Mouse (Mus musculus): ENCODE data around the gene Ankrd23. TPM values are rescaled to one million over a fixed set of nuclear protein-coding genes. Genes with fewer than 3 reads are reported as not detected.

Gene Ankrd23
- total RNA-seq, 2 experiments from 2014 or later, result 151 to 159 TPM

DNA sequence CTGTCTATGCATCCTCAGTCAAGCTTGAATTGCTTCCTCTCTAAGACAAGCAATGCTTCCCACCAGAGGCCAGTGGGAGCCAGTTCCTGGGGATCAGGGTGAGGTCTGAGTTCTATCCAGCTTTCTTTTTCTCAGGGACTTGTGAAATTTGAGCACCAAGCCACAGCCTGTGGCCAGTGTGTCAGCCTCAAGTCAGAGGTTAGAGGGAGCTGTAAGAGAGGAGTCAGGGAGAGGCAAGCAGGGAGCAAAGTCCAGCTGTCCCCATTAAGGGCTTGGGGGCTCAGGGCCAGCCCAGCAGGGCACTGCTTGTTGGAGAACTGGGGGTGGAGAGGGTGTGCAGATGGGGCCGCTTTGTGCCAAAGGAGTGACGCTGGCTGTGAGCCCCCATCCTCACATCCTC, 26.5 kb upstream of the Ankrd23 start:
- no peak for DNase-seq

DNA sequence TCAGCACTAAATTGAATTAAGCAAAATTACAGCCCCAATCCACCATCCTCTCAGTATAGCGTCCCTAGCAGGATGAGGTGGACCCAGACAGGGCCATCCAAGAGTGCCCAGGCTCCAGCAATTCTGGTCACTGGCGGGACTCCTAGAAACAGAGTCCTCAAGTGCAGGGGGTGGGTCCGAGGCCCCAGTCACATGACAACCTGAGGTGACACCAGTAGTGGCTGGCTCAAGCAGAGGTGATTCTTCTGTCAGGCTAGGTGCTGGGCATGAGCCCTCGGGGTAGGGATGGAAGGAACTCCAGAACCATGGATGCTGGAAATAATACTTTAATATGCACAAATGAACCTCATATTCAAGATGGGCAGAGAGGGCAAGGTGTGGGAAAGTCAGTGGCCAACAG, 25.7 kb upstream of the Ankrd23 start:
- DNase-seq, result no peak

DNA sequence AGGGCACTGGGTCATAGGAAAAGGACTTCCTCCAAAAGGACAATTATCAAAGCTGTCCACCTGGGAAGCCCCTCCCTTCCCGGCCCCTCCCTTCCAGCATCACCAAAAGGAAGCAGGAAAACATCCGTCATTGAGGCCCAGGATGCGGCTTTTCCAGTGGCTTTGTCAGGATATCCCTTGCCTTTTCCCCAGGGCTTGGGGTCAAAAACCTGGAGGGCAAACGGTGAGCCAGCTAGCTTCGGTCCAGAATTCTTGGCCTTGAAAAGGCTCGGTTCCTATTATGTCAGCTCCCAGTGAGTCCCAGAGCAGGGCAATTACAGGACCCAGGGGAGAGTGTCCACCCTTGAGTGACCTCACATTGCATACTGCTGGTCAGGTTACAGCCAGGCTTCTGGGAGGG, 24.2 kb upstream of the Ankrd23 start:
- no peak for DNase-seq

DNA sequence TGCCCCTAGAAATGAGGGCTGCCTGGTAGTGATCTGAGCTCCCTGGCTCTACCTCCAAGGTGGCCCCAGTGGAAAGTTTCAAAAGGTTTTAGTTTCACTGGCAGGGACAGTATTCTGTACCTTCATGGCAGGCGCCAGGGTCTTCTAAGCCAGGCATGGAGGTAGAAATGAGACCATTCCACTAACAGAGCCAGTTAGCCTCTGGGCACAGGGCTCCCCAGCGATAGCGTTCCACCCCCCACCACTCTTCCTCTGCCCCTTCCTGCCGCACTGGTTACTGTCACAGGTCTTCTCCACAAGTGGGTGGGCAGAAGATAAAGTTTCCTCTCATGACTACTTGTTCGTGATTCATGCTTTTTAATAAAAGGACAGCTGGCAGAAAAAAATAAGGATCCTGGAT, 23.2 kb upstream of the Ankrd23 start:
- no peak for DNase-seq

DNA sequence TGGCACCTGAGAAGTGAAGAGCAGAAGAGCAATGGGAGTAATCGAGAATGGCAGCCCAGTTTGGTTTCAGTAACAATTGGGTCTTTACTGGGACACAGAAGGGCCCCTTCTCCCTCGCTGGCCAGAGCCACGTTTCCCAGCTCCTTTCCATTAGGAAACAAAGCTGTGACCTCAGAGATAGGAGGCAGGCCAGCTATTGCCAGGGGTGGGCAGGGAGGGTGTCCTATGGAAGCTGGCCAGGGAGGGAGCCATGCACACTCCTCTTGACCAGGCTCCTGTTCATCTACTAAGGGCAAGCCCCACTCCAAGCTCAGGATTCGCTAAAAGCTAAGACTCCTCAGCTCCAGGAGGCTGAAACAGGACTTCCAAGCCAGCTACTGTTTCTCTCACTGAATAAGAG, 22.6 kb upstream of the Ankrd23 start:
- DNase-seq, result peak; percentile 61

DNA sequence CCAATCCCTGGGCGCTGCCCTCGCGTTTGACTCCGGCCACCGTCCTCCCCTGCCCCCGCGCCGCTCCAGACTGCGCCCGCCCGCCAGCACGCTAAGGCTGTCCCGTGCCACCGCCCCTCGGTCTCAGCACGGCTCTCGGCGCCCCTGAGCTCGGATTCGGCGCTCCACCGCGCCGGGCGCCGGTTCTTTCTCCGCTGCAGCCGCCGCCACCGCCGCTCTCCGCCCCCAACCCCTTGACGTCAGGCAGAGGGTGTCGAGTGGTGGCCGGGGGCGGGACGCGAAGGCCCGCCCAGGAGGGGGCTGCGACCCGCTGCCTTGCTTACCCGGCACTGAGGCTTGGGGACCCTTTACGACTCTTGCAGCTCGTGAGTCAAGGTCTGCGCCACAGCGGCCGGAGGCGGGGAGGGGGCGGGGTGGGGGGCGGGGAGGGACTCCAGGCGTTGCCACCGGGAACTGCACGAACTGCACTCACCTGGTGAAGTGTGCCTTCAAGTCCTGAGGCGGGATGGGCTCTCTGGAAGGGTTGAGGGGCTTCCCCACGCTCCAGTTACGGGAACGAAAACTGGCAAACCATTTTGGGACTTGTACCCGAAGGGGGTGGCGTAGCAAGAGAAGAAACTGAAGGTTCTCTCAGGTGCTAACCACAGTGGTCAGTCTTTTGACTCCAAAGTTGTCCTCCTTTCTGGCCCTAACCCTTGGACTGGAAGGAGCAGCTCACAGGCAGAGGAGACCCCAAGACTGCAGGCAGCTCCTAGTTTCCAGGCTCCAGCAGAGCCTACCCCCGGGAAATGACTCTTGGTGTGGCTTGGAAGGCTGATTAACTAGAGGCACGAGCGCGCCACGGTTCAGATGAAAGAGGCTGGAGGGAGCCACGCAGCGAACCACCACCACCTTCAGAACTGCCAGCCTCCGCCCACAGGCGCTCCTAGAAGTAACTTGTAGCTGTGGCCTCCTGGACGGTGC, 21.6 kb upstream of the Ankrd23 start, which contains the start of gene Sema4c:
Sema4c (minus strand) TSS at position 319 of the 963 bp plus-strand sequence.
- peak; percentile 81 for DNase-seq

DNA sequence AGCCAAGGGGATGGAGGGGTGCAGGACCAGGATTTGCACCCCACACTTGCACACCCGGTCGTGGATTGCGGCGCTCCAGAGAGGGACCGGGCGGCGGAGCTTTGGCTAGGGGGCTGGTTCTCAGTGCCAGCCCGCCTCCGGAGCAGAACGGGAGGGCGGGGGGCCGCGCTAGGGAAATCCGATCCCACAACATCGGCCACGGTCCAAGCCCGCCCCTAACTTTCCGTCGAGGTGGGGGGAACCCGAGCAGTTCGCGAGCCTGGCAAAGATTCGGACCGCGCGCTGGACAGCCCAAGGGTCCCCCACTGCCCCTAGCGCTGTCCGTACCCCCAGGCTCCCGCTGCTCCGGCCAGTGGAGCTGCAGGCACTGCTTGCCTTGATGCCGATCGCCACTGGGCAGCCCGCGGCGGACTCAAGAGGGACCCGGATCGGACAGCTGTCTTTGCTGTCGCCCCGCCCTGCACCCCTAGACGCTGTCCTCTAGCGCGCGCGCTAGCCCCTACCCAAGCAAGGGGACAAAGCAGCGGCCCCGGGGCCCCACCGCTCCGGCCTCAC, 20.9 kb upstream of the Ankrd23 start:
- peak; percentile 93 for DNase-seq

DNA sequence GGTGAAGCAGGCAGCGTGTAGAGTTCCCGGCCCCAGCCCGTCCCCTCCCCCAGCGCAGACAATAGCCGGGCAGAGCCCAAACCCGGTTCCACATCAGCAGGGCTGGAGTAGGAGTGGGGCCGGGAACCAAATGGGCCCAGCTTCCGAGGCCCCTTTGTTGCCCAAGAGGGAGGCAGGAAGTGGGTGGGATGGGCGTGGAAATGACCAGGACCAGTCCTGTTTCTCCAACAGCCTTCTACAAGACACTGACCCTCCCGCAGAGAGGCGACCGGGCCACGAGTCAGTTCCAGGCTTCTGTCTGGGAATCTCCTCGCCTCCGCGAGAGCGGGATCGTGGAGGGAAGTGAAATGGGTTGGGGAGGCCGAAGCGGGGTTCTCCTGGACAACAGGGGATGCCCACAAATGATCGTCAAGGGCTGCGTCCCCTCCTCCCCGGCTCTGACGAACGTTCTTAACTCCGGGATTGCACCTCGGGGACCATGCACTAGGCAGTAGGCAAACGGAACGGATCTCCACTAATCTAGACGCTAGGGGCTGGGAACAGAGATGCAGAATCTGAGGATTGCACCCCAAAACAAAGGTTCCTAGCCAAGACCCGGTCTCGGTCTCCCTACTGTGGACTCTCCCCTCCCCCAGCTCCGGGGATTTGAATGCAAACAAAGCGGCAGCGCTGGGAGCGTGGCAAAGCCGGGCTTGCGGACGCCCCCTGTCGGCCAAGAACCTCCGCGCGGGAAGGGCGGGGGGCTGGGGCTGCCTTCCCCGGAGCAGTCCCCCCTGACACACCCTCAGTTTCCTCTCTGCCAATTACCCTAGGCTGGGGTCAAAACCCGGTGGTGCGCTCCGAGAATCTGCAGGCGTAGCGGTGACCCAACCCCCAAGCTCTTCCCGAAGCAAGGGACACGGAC, 20.1 kb upstream of the Ankrd23 start:
- peak; percentile 98 for DNase-seq

DNA sequence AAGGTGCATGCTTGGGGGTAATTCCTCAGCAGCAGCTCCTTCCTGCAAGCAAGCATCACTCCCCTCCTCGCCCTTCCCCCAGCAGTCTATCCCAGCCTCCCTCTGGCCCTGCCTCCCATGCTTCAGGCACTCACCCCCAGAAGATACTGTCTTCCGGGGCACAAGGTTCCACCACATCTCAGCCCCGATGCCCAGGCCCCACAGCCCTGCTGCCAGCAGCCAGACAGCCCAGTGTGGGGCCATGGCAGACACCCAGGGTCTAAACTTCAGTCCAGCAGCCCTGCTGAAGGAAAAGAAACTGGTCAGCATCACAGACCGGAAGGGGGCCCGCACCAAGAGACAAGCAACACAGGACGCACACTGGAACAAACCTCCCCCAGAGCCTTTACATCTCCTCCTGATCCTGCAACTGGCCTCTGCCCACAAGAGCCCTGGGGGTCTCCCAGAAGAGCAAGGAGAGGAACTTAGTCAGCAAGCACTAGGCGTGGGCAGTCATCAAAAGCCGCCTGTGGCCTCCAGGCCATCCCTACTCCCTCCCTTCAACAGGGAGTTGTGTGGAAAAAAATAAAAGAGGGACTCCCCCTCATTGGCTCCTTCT, 19.2 kb upstream of the Ankrd23 start:
- peak; percentile 46 for DNase-seq

DNA sequence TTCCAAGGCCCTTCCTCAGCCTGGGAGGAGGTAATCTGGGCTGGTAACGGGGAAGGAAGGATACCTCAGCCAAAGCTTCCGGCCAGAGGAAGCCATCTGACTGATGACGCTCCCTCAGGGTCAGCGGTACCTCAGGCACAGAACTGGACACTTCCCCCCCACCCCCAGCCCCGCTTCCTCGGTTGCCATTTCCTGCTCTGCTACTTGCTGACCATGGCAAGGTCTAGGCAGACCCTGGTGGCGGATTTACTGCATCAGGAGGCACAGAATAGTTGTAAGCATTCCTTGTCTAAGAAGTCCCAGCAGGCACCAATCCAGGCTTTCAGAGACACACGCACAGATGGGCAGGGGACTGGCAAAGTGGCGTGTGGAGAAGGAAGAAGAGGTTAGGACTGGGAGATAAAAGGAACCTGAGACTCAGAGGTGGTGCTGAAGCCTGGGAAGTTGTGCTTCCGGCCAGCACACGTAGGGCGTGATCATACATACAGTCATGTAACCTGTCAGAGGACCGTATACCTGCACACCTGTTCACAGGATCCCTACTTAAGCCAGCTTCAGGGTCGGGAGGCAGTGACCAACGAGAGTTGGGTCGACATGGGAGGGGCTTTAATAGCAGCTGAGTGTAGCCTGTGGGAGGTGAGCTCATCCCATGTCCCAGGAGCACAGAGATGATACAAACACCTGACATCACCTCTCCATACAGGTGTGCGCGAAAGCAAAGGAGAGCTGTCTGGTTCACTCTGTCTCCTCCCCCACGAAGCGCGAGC, 18.1 kb upstream of the Ankrd23 start:
- peak; percentile 33 for DNase-seq

DNA sequence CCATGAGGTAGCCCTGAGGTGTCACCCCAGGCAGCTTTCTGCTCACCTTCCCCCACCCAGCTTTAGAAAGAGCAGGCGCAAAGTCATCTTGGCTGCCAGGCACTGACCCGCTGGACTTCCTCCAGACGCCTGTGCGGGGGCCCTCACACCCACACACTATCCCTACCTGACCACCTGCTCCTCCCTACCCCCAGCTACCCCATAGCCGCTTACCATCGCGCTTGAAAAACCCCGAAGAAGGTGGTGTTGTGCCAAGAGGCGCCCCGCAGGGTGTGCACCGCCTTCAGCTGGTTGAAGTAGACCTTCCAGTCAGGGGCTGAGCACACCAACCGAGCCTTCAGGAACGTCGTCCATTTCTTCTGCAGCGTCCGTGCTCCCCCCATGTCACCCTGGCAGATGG, 15.8 kb upstream of the Ankrd23 start:
- no peak for DNase-seq

DNA sequence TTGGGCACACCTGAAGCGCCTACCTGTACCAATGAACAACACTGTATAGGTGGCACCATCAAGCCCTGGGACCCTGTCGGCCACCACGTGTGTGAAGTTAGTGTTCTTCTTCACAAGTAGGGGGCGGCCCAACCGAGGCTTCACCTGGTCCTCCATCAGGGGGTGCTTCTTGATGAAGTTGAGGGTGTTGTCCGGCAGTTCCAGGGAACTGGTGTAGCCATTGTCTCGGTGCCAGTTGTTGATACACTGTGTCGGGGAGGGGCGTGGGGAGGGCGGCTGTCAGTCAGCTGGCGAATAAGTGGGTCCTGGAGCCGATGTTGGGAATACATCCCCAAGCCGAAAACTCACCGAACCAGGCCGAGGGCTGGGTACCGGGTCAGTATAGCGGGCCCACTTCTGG, 15.2 kb upstream of the Ankrd23 start:
- no peak for DNase-seq

DNA sequence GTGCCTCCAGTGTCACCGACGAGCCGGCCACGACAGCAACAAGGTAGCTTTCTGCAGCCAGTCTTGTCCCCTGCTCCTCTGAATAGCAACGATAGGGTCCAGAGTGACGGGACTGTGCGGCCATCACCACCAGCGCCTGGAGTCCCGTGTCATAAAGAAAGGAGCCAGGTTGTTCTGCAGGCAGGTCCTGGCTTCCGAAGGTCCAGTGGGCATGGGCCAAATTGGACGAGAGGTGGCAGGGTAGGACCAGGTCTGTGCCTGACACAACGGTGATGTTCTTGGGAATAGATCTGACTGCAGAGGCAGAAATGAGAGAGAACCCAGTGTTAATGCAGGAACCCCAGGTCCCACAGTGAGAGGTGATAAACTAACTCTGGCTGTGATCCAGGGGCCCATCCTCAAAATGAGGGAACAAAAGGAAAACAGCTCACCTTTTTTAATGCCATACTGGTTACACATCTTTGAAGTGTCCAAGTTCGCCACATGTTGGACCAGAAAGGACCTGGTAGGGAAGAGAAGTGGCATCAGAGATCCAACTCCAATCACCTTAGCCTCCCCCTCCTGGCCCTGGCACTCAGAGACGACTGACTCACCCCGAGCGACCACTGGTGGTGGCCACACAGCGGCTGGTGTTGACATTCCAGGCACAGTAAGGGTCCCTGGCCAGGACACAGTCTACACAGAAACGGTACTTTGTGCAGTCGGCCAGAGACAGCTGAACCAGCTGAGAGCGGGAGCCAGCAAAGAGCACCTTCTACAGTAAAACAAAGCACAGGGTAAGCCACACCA, 13.6 kb upstream of the Ankrd23 start:
- DNase-seq, result no peak

DNA sequence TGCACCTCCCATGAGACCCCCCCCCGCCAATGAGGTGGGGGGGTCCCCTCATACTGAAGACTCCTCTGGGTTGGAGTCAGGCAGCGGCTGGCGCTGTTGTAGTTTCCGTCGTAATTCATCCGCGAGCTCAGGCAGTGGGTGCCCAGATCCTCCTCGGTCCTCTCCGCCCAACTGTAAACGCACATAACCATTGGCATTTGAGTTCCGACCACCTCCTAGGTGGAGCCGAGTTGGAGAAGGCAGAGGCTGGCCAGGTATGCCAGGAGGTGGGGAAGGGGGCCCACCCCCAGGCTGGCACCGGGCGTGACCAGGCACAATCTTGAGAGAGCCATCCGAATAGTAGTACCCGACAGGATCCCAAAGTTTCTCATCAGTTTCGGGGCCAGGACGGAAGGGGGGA, 12.8 kb upstream of the Ankrd23 start:
- no peak for DNase-seq

DNA sequence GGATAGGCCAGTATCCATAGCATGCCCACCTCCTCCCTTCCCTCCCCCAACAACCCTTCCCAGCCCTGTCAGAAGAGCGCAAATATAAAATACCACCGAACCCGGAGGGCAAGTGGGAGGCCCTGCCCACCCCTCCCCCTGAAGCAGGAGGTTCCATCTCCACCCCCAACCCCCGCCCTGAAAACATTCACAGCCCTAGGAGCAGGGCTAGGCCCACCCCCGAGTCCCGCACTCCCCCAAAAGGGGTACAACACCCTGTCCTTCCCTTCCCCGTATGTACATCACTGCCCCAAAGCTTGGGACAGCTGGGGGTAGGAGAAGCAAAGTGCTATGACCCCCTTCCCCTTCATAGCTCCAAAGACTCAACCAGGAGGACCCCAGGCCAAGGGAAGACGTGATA, 12.1 kb upstream of the Ankrd23 start:
- DNase-seq, result no peak

DNA sequence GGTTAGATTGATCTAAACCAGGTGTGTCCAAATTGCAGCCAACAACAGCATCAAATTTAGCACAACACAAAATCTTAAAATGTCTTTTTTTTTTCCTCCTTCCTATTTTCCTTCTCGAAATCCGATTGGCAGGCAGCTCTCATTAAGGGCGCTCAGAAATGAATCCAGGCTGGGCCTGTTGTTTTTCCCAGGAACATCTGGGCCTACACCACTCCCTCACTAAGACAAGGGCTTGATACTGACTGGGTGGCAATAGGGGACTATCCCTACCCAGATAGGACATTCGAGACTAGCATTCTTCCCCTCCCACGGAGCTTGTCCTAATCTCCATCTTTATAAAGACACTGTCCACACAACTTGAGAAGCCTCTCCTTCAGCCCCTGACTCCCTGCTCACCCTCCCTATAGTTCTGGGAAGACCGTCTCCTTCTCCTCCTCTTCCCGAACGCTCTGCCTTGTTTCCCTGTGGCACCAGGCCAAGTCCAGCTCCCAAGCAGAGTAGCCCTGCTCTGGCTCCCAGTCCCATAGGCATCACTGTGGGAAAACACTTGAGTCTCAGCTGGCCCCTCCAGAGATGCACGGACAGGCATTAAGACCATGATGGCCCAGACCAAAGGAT, 11.4 kb upstream of the Ankrd23 start:
- DNase-seq, result peak; percentile 73

DNA sequence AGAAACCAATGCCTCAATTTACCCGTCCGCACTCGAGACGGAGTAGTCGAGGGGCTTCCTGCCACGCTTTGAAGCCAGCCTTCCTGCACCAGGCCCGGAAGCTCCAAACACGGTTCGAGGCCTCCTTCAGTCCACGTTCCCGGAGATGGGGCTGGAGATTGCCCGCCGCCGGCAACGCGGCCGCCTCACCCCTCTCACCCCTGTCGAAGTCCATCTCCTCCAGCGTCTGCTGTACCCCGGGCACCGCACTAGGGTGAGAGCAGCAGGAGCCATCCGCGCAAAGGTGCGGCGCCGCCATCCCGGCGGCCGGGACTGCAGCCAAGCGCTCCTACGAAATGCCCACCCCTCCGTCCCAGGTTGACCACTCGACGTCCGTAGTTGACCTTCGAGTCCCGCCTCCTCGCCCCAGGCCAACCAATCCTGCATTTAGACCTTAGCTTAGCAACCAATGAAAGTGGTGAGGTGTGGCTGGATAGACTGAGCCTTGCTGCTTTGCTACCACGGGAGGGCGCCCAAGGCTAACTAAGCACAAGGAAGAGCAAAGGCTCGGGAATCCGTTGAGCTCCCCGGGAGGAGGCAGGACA, 10.3 kb upstream of the Ankrd23 start, which contains the start of gene Ankrd39:
Ankrd39 (minus strand) TSS at position 558 of the 584 bp plus-strand sequence.
- peak; percentile 98 for DNase-seq

DNA sequence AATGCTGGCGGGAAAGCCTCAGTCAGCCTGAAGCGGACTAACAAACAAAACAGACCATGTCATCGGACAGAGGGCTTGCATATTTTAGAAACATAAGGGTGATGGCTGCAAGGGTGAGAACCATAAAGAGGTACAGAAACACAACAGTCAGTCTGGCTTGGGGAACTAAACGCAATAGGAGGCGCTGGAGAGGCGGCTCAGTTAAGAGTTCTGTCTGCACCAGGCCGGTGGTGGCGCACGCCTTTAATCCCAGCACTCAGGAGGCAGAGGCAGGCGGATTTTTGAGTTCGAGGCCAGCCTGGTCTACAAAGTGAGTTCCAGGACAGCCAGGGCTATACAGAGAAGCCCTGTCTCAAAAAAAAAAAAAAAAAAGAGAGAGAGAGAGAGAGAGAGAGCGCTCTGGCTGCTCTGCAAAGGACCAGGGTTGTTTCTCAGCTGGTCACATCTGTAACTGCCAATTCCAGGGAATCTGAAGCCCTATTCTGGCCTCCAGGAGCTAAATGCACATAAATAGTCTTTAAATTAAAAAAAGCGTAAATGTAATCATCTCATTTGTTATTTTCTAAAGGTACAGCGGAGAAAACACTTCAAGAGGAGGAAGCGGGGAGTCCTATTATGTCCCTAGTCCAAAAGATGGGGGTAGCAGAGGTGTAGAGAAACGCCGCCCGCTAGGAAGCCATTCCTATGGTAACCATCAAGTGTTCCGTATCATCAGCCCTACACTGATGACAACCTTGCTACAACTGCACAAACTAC, 9.3 kb upstream of the Ankrd23 start:
- DNase-seq, result peak; percentile 44

DNA sequence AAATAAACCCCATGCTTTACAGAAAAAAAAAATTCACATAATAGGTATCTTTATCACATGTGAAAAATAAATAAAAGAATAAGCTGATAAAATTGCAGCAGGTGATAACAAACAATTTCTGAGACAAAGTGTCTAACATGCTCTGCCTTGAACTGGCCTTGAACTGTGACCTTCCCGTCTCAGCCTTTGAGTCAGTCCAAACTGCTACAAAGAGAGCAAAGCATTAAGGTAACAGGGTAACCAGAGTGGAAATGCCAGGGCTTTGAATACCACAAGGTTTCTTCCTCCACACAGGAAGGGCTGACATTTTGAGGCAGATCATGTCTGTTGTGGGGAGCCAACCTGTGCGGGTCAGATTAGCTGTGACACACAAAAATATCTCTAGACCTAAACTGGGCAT, 8.7 kb upstream of the Ankrd23 start:
- no peak for DNase-seq
